Mouse (Mus musculus) CD8-positive naive resting alpha-beta T cell, adult 2 months (primary cell): Measurements from ENCODE around the gene Zfand2a.

Experiments
- DNase-seq, 2 experiments: peaks; one replicate each; pipeline ENCODE4 v3.0.0; 2022; ENCODE audit warnings: low read depth in 2 of 2, low spot score in 2 of 2

The Zfand2a gene

GRCm38 (mm10) chr5:139466801-139467200 is 17.5 kb downstream of the Zfand2a start:
- DNase-seq, result no peak

GRCm38 (mm10) chr5:139466373-139466772 is 18.0 kb downstream of the Zfand2a start:
- no peak for DNase-seq

GRCm38 (mm10) chr5:139464874-139465273 is 19.5 kb downstream of the Zfand2a start:
- no peak for DNase-seq

- peak; percentile 90 to 94 for DNase-seq
Observed at GRCm38 (mm10) chr5:139460384-139461067, 23.8 kb downstream of the Zfand2a start, which contains the start of gene 3110082I17Rik. TSS of gene 3110082I17Rik (minus strand) at chr5:139460527.

- DNase-seq, result no peak
Observed at GRCm38 (mm10) chr5:139459938-139460337, 24.4 kb downstream of the Zfand2a start.

GRCm38 (mm10) chr5:139457241-139457640 is 27.1 kb downstream of the Zfand2a start:
- DNase-seq, result no peak

GRCm38 (mm10) chr5:139455166-139455565 is 29.2 kb downstream of the Zfand2a start:
- no peak for DNase-seq

GRCm38 (mm10) chr5:139453031-139453430 is 31.3 kb downstream of the Zfand2a start:
- no peak for DNase-seq

GRCm38 (mm10) chr5:139449926-139450325 is 34.4 kb downstream of the Zfand2a start:
- DNase-seq, result no peak

GRCm38 (mm10) chr5:139449161-139449791 is 35.1 kb downstream of the Zfand2a start:
- no peak for DNase-seq

GRCm38 (mm10) chr5:139448025-139448424 is 36.3 kb downstream of the Zfand2a start:
- no peak for DNase-seq

GRCm38 (mm10) chr5:139445258-139445657 is 39.1 kb downstream of the Zfand2a start:
- DNase-seq, result no peak

GRCm38 (mm10) chr5:139442962-139443361 is 41.4 kb downstream of the Zfand2a start:
- no peak for DNase-seq

- no peak for DNase-seq
Observed at GRCm38 (mm10) chr5:139442428-139442827, 41.9 kb downstream of the Zfand2a start.

- DNase-seq, result no peak
Observed at GRCm38 (mm10) chr5:139441726-139442018, 42.7 kb downstream of the Zfand2a start.

- DNase-seq, result no peak
Observed at GRCm38 (mm10) chr5:139440926-139441725, 43.2 kb downstream of the Zfand2a start.

- DNase-seq, result no peak
Observed at GRCm38 (mm10) chr5:139440451-139440850, 43.9 kb downstream of the Zfand2a start.

GRCm38 (mm10) chr5:139438440-139438839 is 45.9 kb downstream of the Zfand2a start:
- no peak for DNase-seq

- DNase-seq, result no peak
Observed at GRCm38 (mm10) chr5:139437769-139438168, 46.6 kb downstream of the Zfand2a start.

GRCm38 (mm10) chr5:139434940-139435339 is 49.4 kb downstream of the Zfand2a start:
- no peak for DNase-seq

GRCm38 (mm10) chr5:139433842-139434568 is 50.3 kb downstream of the Zfand2a start:
- no peak for DNase-seq
